Mouse (Mus musculus): Measurements from ENCODE around the gene Zfp455. TPM values are rescaled to one million over a fixed set of nuclear protein-coding genes. Genes with fewer than 3 reads are reported as not detected.
"Not testable (repeated sequence)": the region's sequence is repeated elsewhere in the genome, so short reads cannot be mapped to it uniquely, and the experiment has no call there.

Gene Zfp455
- 2.8 and 3.0 TPM in 2 replicates for polyA plus RNA-seq (2015; fragmentation: Nextera tagmentation; extraction: Ambion mirVana)

DNA sequence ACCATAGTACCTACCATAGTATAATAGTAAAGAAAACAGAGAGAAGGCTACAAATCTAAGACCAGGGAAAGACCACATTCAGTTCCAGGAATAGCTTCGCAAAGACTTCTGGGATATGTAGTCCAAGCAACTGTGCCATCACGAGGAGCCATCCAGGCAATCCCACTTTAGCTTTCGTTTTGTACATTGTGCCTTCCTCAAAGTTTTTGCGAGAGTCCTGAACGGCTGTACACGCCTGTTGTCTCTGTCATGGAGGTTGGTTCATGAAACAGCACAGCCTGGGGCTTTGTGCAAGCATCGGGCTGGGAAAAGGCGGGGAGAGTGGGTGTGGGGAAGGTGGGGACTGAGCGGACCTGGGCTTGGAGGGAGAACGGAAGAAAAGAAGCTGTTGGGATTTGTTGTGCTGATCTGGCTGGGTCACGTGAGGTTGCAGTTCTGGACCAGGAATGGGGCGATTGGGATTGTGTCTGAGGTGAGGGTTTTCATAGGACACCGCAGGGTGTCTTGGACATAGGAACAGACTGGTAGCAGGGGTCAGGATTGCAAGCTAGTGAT, at the start of gene Zfp455:
Zfp455 (plus strand) TSS at position 167 of the 555 bp plus-strand sequence.
- Histone ChIP-seq H3K4me2 (replicated peaks) (peak within 1 kb of the TSS; percentile 69), H3K27me3 (no peaks in the 10 kb centered on the region), H3K4me3 (peak within 1 kb of the TSS; percentile 67), H3K9ac (peak within 1 kb of the TSS; percentile 74), H3K27ac (no peak within 1 kb of the TSS), H3K9me3 (no peaks in the 10 kb centered on the region), H3K4me1 (peaks cover 4% of the 10 kb centered on the region; the same call in 1 of the 2 replicates), H3K36me3 (no peaks in the 10 kb centered on the region)
- 5% methylated on average over 13 of the region's 13 CpGs for WGBS
- ATAC-seq (ENCODE audit: low FRiP score, low read depth): peak; percentile 91

DNA sequence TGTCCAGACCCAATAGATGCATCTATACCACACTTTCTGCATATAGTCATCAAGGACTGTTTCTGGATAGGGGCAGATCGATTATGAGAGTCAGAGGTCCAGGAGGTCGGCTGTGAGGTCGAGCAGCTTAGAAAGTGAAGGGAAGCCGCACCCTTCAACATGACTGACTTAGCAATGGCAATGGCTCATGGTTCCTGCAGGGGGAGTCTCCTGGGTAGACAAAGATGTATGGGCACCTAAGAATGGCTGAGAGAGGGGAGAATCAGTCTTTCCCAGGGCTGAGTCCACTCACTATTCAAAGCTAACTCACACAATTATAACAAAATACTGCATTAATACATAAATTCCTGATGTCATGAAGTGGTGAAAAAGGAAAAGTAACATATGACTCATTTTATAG, 28.2 kb upstream of the Zfp455 start:
- 67% methylated on average over 4 of the region's 4 CpGs for WGBS
- not testable (repeated sequence) for H3K9ac ChIP-seq

DNA sequence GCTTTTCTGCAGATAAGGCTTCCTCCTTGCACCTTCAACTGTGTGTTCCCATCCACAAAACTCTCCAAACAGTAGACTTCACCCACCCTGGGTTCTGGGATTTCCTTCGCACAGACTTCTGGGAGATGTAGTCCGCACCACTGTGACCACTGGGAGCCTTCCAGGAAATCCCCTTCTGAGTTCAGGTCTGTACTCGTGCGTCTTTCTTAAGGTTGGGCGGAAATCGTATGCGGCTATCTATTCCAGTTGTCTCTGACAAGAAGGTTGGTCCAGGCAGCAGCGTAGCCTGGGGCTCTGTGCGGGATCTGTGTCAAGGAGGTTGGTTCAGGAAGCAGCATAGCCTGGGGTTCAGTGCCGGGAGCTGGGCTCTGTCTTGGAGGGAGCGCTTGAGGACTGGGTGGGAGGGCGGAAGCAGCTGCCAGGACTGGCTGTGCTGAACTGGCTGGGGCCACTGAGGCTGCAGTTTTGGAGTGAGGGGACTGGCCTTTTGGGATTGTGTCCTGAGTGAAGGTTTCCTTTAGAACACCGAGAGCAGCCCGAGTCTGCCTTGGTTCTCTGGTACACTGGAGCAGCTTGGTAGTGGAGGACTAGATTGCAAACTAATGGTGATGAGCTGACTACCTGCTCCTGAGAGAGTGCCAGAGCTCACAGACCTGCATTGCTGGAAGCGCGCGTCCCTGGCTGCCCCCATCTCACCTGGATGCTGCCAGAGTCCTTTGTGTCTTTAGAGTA, 21.1 kb upstream of the Zfp455 start, which contains the start of gene Rsl1:
Rsl1 (plus strand) TSS at position 192 of the 732 bp plus-strand sequence.
- peak; percentile 98 for ATAC-seq (ENCODE audit: low FRiP score, low read depth)
- WGBS: under 1% methylated on average over 17 of the region's 17 CpGs
- not testable (repeated sequence) for H3K4me1 ChIP-seq

More for the DNA sequence above, 28.2 kb upstream of the Zfp455 start:
- not testable (repeated sequence) for H3K36me3 ChIP-seq; H3K4me3 ChIP-seq; H3K9me3 ChIP-seq; H3K27ac ChIP-seq; H3K27me3 ChIP-seq; ATAC-seq (ENCODE audit: low FRiP score, low read depth); H3K4me2 ChIP-seq (replicated peaks); H3K4me1 ChIP-seq

DNA sequence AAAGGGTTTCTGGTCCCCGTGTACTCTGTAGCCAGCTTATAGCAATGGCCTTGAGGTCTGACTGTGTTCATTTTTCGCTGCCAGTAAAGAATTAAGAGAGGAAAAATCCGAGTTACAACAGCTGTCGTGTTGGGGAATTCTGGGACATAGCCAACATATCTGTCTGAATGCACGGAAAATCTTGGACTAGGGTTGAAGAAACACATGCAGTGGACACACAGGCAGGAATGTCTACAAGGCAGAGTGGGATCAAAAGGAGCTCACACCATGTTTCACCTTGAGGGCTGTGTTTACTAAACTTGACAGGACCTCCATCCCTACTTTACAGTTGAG, 20.6 kb upstream of the Zfp455 start:
- H3K27ac ChIP-seq: no peak overlapping the region
- no peak for ATAC-seq (ENCODE audit: low FRiP score, low read depth)
- H3K36me3 ChIP-seq: peaks cover 9% of the 10 kb centered on the region
- peak overlapping the region; percentile 73 for H3K9ac ChIP-seq
- peak overlapping the region; percentile 68 for H3K4me2 ChIP-seq (replicated peaks)
- no peaks in the 10 kb centered on the region for H3K27me3 ChIP-seq
- H3K4me3 ChIP-seq: peak overlapping the region; percentile 70
- WGBS: 19% methylated on average over 5 of the region's 5 CpGs
- H3K9me3 ChIP-seq: no peaks in the 10 kb centered on the region
- 0 out of 2 replicates have a peak, but pooled peaks cover 3% of the 10 kb centered on the region for H3K4me1 ChIP-seq

More for the DNA sequence above, 21.1 kb upstream of the Zfp455 start, which contains the start of gene Rsl1:
- H3K9ac ChIP-seq: peak within 1 kb of the TSS; percentile 73
- peak within 1 kb of the TSS; percentile 70 for H3K4me3 ChIP-seq
- H3K4me2 ChIP-seq (replicated peaks): peak within 1 kb of the TSS; percentile 68
- H3K36me3 ChIP-seq, H3K27me3 ChIP-seq, H3K9me3 ChIP-seq: not testable (repeated sequence)
- H3K27ac ChIP-seq: peak within 1 kb of the TSS; percentile 70

DNA sequence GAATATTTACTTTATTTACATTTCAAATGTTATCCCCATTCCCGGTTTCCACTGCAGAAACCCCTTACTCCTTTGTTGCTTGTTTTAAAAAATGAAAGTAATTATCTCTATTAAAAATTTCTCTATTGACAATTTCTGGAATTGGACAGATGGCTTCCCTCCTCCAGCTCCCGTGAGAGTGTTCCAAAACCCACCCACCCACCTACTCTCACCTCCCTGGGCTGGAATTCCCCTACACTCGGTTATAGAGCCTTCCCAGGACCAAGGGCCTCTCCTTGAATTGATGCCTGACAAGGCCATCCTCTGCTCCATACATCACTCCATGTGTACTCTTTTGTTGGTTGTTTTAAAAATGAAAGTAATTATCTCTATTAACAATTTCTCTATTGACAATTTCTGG, 7.3 kb downstream of the Zfp455 start:
- Histone ChIP-seq H3K9ac (no peak overlapping the region), H3K4me1 (no peaks in the 10 kb centered on the region), H3K4me2 (replicated peaks) (no peak overlapping the region), H3K4me3 (no peak overlapping the region), H3K27ac (no peak overlapping the region), H3K36me3 (peaks cover 6% of the 10 kb centered on the region; the same call in 1 of the 2 replicates), H3K27me3 (no peaks in the 10 kb centered on the region), H3K9me3 (no peaks in the 10 kb centered on the region)
- no peak for ATAC-seq (ENCODE audit: low FRiP score, low read depth)
- WGBS: 76% methylated on average over 3 of the region's 3 CpGs

DNA sequence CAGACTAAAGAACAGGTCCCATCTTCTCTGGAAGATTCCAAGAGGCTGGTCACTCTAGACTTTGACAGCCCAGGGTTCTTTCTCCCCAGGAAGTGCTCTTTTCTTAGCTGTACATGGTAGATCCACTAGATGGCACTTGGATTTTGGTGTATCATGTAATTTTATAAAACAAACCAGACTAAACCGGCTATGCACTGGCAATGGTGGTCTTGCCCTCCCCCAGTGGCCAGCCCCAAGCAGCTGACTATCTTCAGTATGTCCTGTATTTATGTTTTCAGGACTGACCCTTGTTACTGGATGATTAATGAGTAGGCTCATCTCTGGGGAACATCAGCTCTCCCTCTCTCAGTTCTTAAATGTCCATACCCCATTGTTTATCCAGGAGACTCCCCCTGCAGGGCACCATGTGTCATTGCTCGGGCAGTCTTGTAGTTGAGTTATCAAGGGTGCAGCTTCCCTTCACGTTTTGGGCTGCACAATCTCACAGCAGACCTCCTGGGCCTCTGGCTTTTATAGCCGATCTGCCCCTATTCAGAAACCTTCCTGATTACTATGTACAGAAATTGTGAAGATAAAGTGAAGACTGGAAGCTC, 19.8 kb downstream of the Zfp455 start:
- H3K9ac ChIP-seq: no peak overlapping the region
- H3K4me1 ChIP-seq: no peaks in the 10 kb centered on the region
- no peaks in the 10 kb centered on the region for H3K36me3 ChIP-seq
- no peaks in the 10 kb centered on the region for H3K27me3 ChIP-seq
- no peak for ATAC-seq (ENCODE audit: low FRiP score, low read depth)
- H3K4me3 ChIP-seq: no peak overlapping the region
- no peaks in the 10 kb centered on the region for H3K9me3 ChIP-seq
- H3K4me2 ChIP-seq (replicated peaks): no peak overlapping the region
- H3K27ac ChIP-seq: no peak overlapping the region
- 65% methylated on average over 4 of the region's 4 CpGs for WGBS

Other genes starting within 250 kb of the Zfp455 start
- 4.8 and 4.9 TPM in 2 replicates for gene Zfp712, start 133.3 kb upstream of the Zfp455 start, polyA plus RNA-seq (2015; fragmentation: Nextera tagmentation; extraction: Ambion mirVana)
- gene Zfp708, start 96.5 kb upstream of the Zfp455 start, polyA plus RNA-seq (2015; fragmentation: Nextera tagmentation; extraction: Ambion mirVana): 7.2 and 8.4 TPM in 2 replicates
- gene Gm28557, start 85.9 kb upstream of the Zfp455 start, polyA plus RNA-seq (2015; fragmentation: Nextera tagmentation; extraction: Ambion mirVana): 2.6 and 3.0 TPM in 2 replicates
- gene Rslcan18, start 78.2 kb upstream of the Zfp455 start, polyA plus RNA-seq (2015; fragmentation: Nextera tagmentation; extraction: Ambion mirVana): 0.25 and 0.32 TPM in 2 replicates
- 2.2 and 2.3 TPM in 2 replicates for gene Zfp759, start 72.8 kb upstream of the Zfp455 start, polyA plus RNA-seq (2015; fragmentation: Nextera tagmentation; extraction: Ambion mirVana)
- gene Rsl1, start 21.3 kb upstream of the Zfp455 start, polyA plus RNA-seq (2015; fragmentation: Nextera tagmentation; extraction: Ambion mirVana): 7.9 and 9.5 TPM in 2 replicates
- 2.0 and 2.3 TPM in 2 replicates for gene Zfp458, start 84.0 kb downstream of the Zfp455 start, polyA plus RNA-seq (2015; fragmentation: Nextera tagmentation; extraction: Ambion mirVana)
- gene Zfp457, start 112.0 kb downstream of the Zfp455 start, polyA plus RNA-seq (2015; fragmentation: Nextera tagmentation; extraction: Ambion mirVana): 0.51 and 0.66 TPM in 2 replicates
- gene Zfp595, start 138.1 kb downstream of the Zfp455 start, polyA plus RNA-seq (2015; fragmentation: Nextera tagmentation; extraction: Ambion mirVana): 2.4 and 2.5 TPM in 2 replicates
- not detected in 2 replicates for gene Gm28044, start 166.0 kb downstream of the Zfp455 start, polyA plus RNA-seq (2015; fragmentation: Nextera tagmentation; extraction: Ambion mirVana)
- 0.69 and 1.2 TPM in 2 replicates for gene Zfp953, start 166.1 kb downstream of the Zfp455 start, polyA plus RNA-seq (2015; fragmentation: Nextera tagmentation; extraction: Ambion mirVana)
- gene Gm28041, start 181.2 kb downstream of the Zfp455 start, polyA plus RNA-seq (2015; fragmentation: Nextera tagmentation; extraction: Ambion mirVana): 0.32 and 0.36 TPM in 2 replicates
- 1.6 and 1.7 TPM in 2 replicates for gene Zfp456, start 181.3 kb downstream of the Zfp455 start, polyA plus RNA-seq (2015; fragmentation: Nextera tagmentation; extraction: Ambion mirVana)
- 5.6 and 7.9 TPM in 2 replicates for gene Zfp429, start 205.3 kb downstream of the Zfp455 start, polyA plus RNA-seq (2015; fragmentation: Nextera tagmentation; extraction: Ambion mirVana)
- 1.7 TPM in 2 replicates for gene Zfp459, start 226.9 kb downstream of the Zfp455 start, polyA plus RNA-seq (2015; fragmentation: Nextera tagmentation; extraction: Ambion mirVana)

Data from limb, embryonic 13.5 days (tissue).